Mouse (Mus musculus) olfactory bulb, adult 2 months (tissue): Measurements from ENCODE around the gene Scly.

Source experiments
- CTCF ChIP-seq: fragments of 200-500 bp; IDR thresholded peaks from 2 replicates; pipeline ENCODE4 v1.5.1; 2012; ENCODE audit warnings: low read depth, mild to moderate bottlenecking, low read length, moderate library complexity; ENCODE audit not compliant: insufficient read depth
- POLR2A ChIP-seq: fragments of 200-500 bp; IDR thresholded peaks from 2 replicates; pipeline ENCODE4 v1.6.1; 2012; ENCODE audit warnings: mild to moderate bottlenecking, low read depth, low read length, moderate library complexity; ENCODE audit not compliant: insufficient read depth

GRCm38 (mm10) chr1:91309366-91310085, 11.4 kb downstream of the Scly start:
- no peak for TF ChIP-seq CTCF
- TF ChIP-seq POLR2A, result no peak
